8 mouse cellular contexts compared by ENCODE assay signal in the genomic region with DNA sequence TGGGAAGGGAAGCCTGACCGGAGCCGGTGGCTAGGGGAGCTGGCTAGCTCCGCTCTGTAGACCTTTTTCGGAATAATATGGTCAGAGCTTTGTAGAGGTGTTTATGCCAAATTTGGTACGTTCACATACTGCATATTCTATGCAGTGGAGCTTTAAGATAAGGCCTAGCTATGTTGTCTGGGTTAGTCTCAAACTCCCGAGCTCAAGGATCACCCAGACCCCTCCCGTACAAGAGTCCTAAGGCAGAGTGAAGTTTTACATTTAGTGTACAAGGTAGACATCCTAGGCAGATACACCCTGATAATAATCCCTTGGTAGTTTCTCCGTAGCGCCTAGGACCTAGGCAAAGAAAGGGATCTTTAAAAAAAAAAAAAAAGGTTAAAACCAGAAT. TPM values are rescaled to one million over a fixed set of nuclear protein-coding genes. Genes with fewer than 3 reads are reported as not detected.
DNase-seq lines count a peak whose midpoint lies in the region; ATAC-seq and TF ChIP-seq lines count a peak whose summit lies in the region.

No protein-coding gene starts in this region.

- peak overlapping the region; percentile 69 for H3K9ac ChIP-seq in kidney, postnatal 0 days (ENCODE audit: low read depth, low read length)
- peak overlapping the region; percentile 95 for H3K9ac ChIP-seq in midbrain, embryonic 16.5 days (ENCODE audit: low read depth, low read length)

- TF ChIP-seq CTCF in kidney, postnatal 0 days (IDR thresholded peaks at IDR 0.05; ENCODE audit: low read depth) = no peak

- no peaks in the 10 kb centered on the region for H3K27me3 ChIP-seq in kidney, postnatal 0 days (ENCODE audit: insufficient read depth, low read length)
- no peaks in the 10 kb centered on the region; the same call in 1 of the 2 replicates for H3K27me3 ChIP-seq in midbrain, embryonic 16.5 days (ENCODE audit: control insufficient read depth, insufficient read depth, low read depth, low read length)

- peak overlapping the region; percentile 94 for H3K27ac ChIP-seq in kidney, postnatal 0 days
- H3K27ac ChIP-seq in midbrain, embryonic 16.5 days (ENCODE audit: low read length) = peak overlapping the region; percentile 91

- 7% methylated on average over 9 of the region's 9 CpGs for WGBS in kidney, postnatal 0 days
- 8% methylated on average over 9 of the region's 9 CpGs for WGBS in midbrain, embryonic 16.5 days

- H3K4me1 ChIP-seq in kidney, postnatal 0 days (replicated peaks; ENCODE audit: insufficient read depth, low read length) = no peaks in the 10 kb centered on the region
- peaks cover 10% of the 10 kb centered on the region for H3K4me1 ChIP-seq in midbrain, embryonic 16.5 days (ENCODE audit: control insufficient read depth, insufficient read depth, low read length)

- 0 out of 2 replicates have a peak, but pooled peaks cover 3% of the 10 kb centered on the region for H3K36me3 ChIP-seq in kidney, postnatal 0 days (ENCODE audit: insufficient read depth, low read length)
- H3K36me3 ChIP-seq in midbrain, embryonic 16.5 days (ENCODE audit: control insufficient read depth, insufficient read depth, low read length) = no peaks in the 10 kb centered on the region

- ATAC-seq in kidney, postnatal 0 days (replicated peaks; ENCODE audit: low FRiP score, low read depth) = no peak
- no peak; the same call in 1 of the 2 replicates for ATAC-seq in midbrain, embryonic 16.5 days

- H3K9me3 ChIP-seq in kidney, postnatal 0 days (replicated peaks; ENCODE audit: low read length) = no peaks in the 10 kb centered on the region
- no peaks in the 10 kb centered on the region for H3K9me3 ChIP-seq in midbrain, embryonic 16.5 days (replicated peaks; ENCODE audit: control insufficient read depth, low read length, poor library complexity, severe bottlenecking)

- H3K4me3 ChIP-seq in kidney, postnatal 0 days (replicated peaks; ENCODE audit: low read depth, low read length) = peak overlapping the region; percentile 67
- peak overlapping the region; percentile 89 for H3K4me3 ChIP-seq in midbrain, embryonic 16.5 days (ENCODE audit: low read depth, low read length)

- H3K4me2 ChIP-seq in kidney, postnatal 0 days (ENCODE audit: low read length) = peak overlapping the region; percentile 82
- H3K4me2 ChIP-seq in midbrain, embryonic 16.5 days (ENCODE audit: low read length) = peak overlapping the region; percentile 75

- DNase-seq in kidney, postnatal 0 days (ENCODE audit: low spot score) = no peak
- no peak for DNase-seq in kidney, postnatal 4 days
- DNase-seq in c-Kit-positive CD71-positive TER-119-negative erythroid progenitor cells, embryonic 14.5 days (ENCODE audit: low read depth) = peak; percentile 17
- peak; percentile 6 for DNase-seq in hindlimb bud, embryonic 11.5 days (ENCODE audit: extremely low spot score, low read depth, low spot score)
- DNase-seq in left cerebral cortex, postnatal 10 days (ENCODE audit: extremely low spot score in 1 of 2, low spot score in 2 of 2) = no peak
- no peak for DNase-seq in layer of hippocampus, postnatal 36 days
- no peak for DNase-seq in gastrocnemius, postnatal 10 days

- intact Hi-C loops in left cerebral cortex, postnatal 10 days (cut with DNase I) = no loop called here

RNA-seq across cellular contexts. Expression of a gene that starts 0.5 kb away (rescaled TPM):
- 64.2 and 64.6 TPM in 2 replicates for polyA plus RNA-seq in kidney, postnatal 0 days (2015; fragmentation: Nextera tagmentation; extraction: Ambion mirVana)
- 48.6 and 49.2 TPM in 2 replicates for polyA plus RNA-seq in midbrain, embryonic 16.5 days (2015; fragmentation: Nextera tagmentation; extraction: Ambion mirVana)
- total RNA-seq in left cerebral cortex, postnatal 10 days (2021) = 10 to 100 TPM; 33.4 TPM
- total RNA-seq in layer of hippocampus, postnatal 36 days (2021) = 10 to 100 TPM; 50.0 to 56.9 TPM
- 10 to 100 TPM; 30.1 to 36.2 TPM for total RNA-seq in gastrocnemius, postnatal 10 days (2021)

RNA-seq across cellular contexts. Expression of a gene that starts 8.9 kb away (rescaled TPM):
- polyA plus RNA-seq in kidney, postnatal 0 days (2015; fragmentation: Nextera tagmentation; extraction: Ambion mirVana) = 15.0 and 16.9 TPM in 2 replicates
- polyA plus RNA-seq in midbrain, embryonic 16.5 days (2015; fragmentation: Nextera tagmentation; extraction: Ambion mirVana) = 29.9 and 32.4 TPM in 2 replicates
- total RNA-seq in left cerebral cortex, postnatal 10 days (2021) = 10 to 100 TPM; 27.1 to 34.8 TPM
- 10 to 100 TPM; 24.0 to 29.3 TPM for total RNA-seq in layer of hippocampus, postnatal 36 days (2021)
- 10 to 100 TPM; 14.2 to 15.0 TPM for total RNA-seq in gastrocnemius, postnatal 10 days (2021)

RNA-seq across cellular contexts. Expression of a gene that starts 37.8 kb away (rescaled TPM):
- polyA plus RNA-seq in kidney, postnatal 0 days (2015; fragmentation: Nextera tagmentation; extraction: Ambion mirVana) = not detected in 2 replicates
- not detected in 2 replicates for polyA plus RNA-seq in midbrain, embryonic 16.5 days (2015; fragmentation: Nextera tagmentation; extraction: Ambion mirVana)
- total RNA-seq in left cerebral cortex, postnatal 10 days (2021) = not detected
- not detected for total RNA-seq in layer of hippocampus, postnatal 36 days (2021)
- total RNA-seq in gastrocnemius, postnatal 10 days (2021) = not detected

RNA-seq across cellular contexts. Expression of a gene that starts 38.9 kb away (rescaled TPM):
- 11.9 and 13.8 TPM in 2 replicates for polyA plus RNA-seq in kidney, postnatal 0 days (2015; fragmentation: Nextera tagmentation; extraction: Ambion mirVana)
- 12.6 and 15.0 TPM in 2 replicates for polyA plus RNA-seq in midbrain, embryonic 16.5 days (2015; fragmentation: Nextera tagmentation; extraction: Ambion mirVana)
- 10 to 100 TPM; 49.1 to 52.4 TPM for total RNA-seq in left cerebral cortex, postnatal 10 days (2021)
- 10 to 100 TPM; 50.9 to 53.3 TPM for total RNA-seq in layer of hippocampus, postnatal 36 days (2021)
- 10 to 100 TPM; 23.1 to 23.5 TPM for total RNA-seq in gastrocnemius, postnatal 10 days (2021)

RNA-seq across cellular contexts. Expression of a gene that starts 38.9 kb away (rescaled TPM):
- 101 and 112 TPM in 2 replicates for polyA plus RNA-seq in kidney, postnatal 0 days (2015; fragmentation: Nextera tagmentation; extraction: Ambion mirVana)
- 115 and 121 TPM in 2 replicates for polyA plus RNA-seq in midbrain, embryonic 16.5 days (2015; fragmentation: Nextera tagmentation; extraction: Ambion mirVana)
- 10 to 100 TPM; 63.4 to 71.9 TPM for total RNA-seq in left cerebral cortex, postnatal 10 days (2021)
- total RNA-seq in layer of hippocampus, postnatal 36 days (2021) = 10 to 100 TPM; 81.1 to 84.4 TPM
- total RNA-seq in gastrocnemius, postnatal 10 days (2021) = 10 to 100 TPM; 72.8 to 75.2 TPM

Comparison
In these comparisons a context has a peak if more than half of its experiments do, and no peak if none do; other contexts are left out.
1. DNase-seq: peak in c-Kit-positive CD71-positive TER-119-negative erythroid progenitor cells, embryonic 14.5 days (single experiment) and hindlimb bud, embryonic 11.5 days (single experiment); none in kidney, postnatal 0 days (single experiment), kidney, postnatal 4 days (0 of 2), left cerebral cortex, postnatal 10 days (0 of 2), layer of hippocampus, postnatal 36 days (0 of 2) and gastrocnemius, postnatal 10 days (single experiment).